Mouse (Mus musculus): ENCODE results near the gene Lrmda.
A peak's percentile ranks its signal among the peaks of the same experiment; 100 is the strongest.

The Lrmda gene

DNA sequence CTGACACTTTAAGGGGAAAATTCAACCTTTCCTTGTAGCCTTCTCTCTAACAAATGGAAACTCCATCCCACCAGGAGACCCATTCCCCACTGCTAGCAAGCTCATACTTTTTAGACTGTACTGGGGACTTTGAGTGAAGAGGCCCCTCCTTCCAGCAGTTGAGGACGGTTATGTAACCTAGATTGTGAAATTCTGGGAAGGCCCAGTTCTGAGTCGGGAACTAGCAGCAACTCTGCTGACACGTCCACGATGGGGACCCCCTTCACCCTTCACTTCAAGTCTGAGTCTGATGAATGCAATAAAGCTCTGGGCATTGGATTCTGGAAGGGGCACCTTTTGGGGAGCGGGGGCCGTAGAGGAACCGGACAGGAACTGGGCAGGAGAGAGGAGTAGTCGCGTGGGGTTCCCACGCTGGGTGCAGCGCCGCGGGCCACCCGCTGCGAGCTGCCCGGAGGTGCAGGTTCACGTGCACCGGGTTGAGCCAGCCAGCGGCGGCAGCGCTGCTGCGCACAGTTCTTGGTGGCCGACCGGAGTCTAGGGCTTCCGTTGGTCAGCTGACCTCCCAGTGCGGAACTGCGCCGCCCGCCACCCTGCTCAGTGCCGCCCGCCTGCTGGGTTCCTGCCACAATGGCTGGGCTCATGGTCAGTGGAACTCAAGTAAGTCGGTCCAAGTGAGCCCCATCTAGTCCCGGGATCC is at the start of gene Lrmda:
Gene Lrmda, plus strand, starts transcription at position 461 of the 697 bp plus-strand sequence.
- peak; percentile 6 for DNase-seq

DNA sequence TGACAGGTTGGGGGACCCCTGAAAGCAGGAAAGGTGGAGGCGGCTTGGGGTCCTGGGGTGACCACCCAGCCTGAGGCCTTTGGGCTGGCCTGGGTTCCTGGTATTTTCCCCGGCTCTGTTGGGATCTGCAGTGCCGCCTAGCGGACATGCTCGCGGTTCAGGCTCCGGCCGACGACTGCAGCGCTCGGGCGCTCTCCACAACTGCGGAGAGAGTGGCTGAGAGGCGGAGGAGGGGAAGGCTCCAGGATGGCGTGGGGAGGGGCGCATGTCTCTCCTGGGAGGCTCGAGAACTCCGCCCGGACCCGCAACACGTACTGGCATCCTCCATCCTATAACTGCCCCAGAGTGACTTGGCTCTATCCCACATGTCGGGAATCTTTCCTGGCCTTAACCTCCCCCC is 38.0 kb upstream of the Lrmda start:
- DNase-seq, result no peak

- no peak for DNase-seq
These were observed 37.4 kb upstream of the Lrmda start for GRCm38 (mm10) chr14:21982096-21982591.

- DNase-seq, result no peak
These were observed 36.8 kb upstream of the Lrmda start for GRCm38 (mm10) chr14:21982592-21983310.

DNA sequence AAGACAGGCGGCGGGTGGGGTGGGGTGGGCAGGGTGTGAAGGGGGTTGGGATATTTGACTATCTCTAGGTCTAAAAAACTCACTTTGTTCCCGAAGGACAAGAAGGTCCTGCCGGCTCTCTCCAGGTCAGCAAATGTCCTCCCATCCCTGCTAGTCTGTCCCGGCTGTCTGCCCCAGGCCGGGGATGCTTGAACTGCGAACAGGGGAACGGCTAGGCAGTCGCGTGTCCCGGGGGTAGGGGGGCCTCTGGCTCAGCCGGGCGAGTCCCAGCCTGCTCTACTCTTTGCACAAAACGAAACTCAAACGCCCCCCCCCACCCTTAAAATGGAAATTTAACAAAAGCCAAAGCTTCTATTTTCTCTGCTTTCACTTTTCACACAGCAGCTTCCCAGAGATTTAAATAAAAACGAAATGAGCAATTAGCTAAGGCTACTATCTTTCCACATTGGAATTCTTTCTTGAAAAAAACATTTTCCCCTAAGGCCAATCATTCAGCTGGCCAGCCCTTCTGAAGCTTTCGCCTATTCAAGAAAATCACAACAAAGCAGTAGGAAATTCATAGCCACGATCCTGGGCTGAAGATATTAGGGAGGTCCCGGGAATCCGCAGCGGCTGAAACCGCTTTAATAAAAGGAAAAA is 36.1 kb upstream of the Lrmda start:
- DNase-seq, result no peak

DNA sequence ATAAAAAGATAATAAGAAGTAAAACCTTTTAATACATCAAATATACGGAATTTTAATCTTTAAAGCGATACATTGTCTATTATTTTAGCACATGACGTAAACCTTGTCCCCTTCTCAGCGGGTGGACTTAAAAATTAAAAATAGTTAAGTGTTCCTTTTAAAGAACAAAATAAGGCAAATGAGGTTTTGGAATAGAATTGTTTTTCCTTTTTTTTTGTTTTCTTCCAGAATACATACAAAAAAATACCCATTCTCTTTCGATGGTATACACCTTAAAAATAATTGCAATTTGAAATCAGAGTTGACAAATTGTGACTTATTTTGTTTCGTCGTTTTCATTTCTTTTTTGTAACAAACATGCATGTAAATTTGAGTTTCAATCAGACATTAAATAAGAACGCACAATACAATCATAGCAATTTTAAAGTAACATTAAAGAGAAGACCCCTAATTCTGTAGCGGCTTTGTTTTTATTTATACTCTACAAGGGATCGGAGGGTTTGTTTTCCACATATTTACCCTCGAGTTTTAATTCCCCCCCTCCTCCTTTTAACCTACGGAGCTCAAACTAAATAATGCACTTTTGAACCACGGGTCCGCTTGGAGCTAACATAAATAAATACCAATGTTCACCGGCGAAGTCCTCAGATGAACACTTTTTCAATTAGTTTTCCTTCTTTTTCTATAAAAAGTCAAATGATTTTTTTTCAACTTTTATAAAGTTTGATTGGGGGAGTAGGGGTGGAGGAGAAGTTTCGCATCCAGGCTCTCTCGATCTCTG is 35.4 kb upstream of the Lrmda start:
- DNase-seq, result no peak

- DNase-seq, result peak; percentile 17
These were observed 34.6 kb upstream of the Lrmda start for GRCm38 (mm10) chr14:21984757-21985425.

DNA sequence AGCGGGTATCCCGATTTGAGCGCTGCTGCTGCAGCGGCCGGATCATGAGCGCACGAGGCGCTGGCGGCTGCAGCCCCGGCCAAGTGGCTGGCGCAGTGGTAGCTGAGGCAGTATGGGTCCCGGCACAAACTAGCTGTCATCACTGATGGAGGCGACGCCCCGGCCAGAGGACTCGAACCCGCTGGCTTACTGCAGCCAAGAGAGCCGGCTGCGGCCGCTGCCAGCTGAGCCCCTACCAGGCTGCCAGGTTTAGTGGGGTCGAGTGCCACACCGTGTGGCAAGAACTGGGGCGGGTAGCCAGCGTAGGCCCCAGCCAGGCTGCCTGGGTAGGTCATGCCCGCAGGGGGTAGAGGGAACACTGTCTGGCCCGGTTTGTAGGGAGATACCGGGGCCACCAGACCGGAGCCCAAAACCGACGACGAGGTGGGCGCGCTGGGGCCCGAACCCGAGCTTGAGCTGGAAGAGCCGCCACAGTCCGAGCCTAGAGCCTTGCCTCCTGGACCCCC is 34.0 kb upstream of the Lrmda start:
- DNase-seq, result peak; percentile 31

DNA sequence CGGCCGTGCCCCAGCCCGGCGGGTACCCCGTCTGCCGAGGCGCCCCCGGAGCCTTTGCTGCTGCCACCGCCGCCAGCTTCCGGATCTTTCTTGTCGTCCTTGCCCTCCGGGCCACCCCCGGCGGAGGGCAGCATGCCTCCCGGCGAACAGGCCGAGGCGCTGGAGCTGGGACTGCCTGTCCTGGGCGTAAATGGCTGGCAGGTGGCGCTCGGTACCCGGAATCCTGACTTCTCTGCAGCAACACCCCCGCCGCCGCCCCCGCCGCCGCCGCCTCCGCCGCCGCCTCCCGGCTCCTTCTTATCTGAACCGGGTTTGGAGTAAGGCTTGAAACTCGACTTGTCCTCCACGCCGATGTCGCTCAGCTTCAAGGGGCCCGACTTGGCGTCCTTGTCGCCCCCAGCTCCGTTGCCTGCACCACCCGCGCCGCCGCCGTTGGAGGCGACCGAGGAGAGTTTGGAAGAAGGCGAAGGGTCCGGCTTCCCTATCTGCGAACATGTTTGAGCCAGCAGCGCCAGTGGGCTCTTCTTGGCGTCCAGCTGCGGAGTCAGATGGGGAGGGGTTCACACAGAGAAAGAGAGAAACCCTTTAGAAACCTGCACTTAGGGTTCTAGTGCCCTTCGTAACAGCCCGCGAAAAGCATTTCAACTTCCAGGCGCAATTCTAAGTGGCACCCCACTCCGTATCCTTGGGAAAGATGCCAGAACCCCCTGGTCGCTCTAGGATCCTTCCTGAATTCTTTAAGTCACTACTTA is 33.4 kb upstream of the Lrmda start:
- peak; percentile 63 for DNase-seq

GRCm38 (mm10) chr14:21986733-21987659 is 32.5 kb upstream of the Lrmda start:
- DNase-seq, result peak; percentile 27

GRCm38 (mm10) chr14:21987660-21988576 is 31.6 kb upstream of the Lrmda start:
- DNase-seq, result peak; percentile 81

- DNase-seq, result no peak
These were observed 30.8 kb upstream of the Lrmda start for GRCm38 (mm10) chr14:21988577-21989290.

- no peak for DNase-seq
These were observed 30.1 kb upstream of the Lrmda start, which contains the start of gene Zfp503 for GRCm38 (mm10) chr14:21989291-21989913. Zfp503 (minus strand) TSS chr14:21989601.

DNA sequence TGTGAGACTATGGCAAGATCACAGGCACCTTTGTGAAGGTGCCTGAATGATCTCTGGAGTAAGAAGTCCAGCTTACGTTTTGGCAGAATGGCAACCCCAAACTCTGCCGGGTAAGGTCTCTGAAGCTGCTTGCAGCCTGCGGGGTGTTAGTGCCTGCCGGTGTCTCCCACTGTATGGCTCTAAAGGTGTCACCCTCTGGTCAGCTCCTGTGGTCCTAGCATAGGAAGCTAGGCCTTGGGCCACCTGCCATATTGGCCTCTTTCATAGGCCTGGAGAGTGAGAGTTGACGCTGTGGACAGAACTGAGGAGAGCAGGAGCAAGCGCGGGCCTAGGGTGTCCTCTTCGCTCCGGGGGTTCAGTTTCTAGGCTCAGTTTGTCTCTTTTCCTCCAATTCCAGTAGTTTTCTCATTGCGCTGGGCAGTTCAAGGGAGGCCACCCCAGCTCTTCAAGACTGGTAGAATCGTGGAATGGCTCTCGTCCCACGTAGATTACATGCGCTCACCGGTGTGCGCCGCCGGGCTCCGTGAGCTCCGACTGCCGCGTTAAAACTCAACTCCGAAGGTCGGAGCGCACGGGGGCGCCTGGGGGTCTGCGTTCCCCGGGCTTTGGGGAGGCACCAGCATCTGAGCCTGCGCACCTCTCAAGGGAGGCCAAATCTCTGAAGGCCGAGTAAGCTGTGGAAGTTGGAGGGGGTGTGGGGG is 29.0 kb upstream of the Lrmda start:
- DNase-seq, result no peak

DNA sequence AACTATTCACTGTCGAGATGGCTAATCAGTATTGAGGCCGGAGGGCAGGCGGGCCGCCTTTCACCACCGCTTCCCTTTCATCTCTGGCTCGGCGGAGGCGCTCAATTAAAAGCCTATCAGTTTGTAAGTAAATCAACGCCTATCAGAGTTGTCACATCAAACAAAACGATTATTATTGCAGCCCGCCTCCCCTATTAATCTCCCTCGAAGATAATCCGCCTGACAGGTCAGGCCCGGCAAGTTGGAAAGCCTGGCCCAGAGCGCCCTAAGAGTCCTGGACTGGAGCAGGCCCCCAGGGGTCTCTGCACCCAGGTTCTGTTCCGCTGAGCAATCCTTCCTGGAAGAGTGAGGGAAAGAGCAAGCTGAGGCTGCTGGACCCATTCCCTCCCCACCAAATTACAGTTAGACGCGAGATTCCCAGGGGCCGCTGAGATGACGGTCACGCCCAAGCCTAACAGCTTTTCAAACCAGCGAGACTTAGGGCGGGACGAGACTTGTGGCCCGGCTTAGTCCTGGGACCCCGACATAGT is 28.2 kb upstream of the Lrmda start:
- DNase-seq, result no peak

- DNase-seq, result no peak
These were observed 27.7 kb upstream of the Lrmda start for GRCm38 (mm10) chr14:21991856-21992255.

DNA sequence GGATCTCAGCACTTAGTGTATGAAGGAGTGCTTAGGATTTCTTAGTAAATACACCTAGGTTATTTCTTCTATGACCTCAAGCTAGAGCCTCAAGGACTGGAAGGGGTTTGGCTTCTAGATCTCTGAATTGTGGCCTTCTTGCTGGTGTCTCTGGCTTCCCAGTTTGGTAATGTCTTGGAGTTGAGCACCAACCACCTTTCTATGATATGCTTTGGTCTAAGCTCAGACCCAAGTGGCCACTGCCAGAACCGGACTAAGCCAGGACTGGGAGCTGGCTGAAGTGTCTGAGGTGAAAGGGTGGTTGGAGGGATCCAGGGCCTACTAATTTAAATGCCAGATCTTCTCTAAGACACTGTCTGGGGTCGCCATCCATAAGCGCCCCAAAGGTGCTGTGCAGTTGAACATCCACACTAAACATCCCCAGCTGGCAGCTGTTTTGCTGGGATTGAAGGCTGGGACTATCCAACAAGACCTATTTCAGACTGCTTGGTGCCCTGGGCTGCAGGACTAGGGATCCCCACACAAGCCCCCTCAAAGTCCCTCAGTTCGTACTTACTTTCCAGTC is 27.1 kb upstream of the Lrmda start:
- DNase-seq, result no peak
